Mouse (Mus musculus) olfactory bulb, adult 2 months (tissue): ENCODE results near the gene Rnf217.

Source experiments
- CTCF ChIP-seq: fragments of 200-500 bp; IDR thresholded peaks from 2 replicates; pipeline ENCODE4 v1.5.1; 2012; ENCODE audit warnings: low read depth, mild to moderate bottlenecking, low read length, moderate library complexity; ENCODE audit not compliant: insufficient read depth
- POLR2A ChIP-seq: fragments of 200-500 bp; IDR thresholded peaks from 2 replicates; pipeline ENCODE4 v1.6.1; 2012; ENCODE audit warnings: mild to moderate bottlenecking, low read depth, low read length, moderate library complexity; ENCODE audit not compliant: insufficient read depth

DNA sequence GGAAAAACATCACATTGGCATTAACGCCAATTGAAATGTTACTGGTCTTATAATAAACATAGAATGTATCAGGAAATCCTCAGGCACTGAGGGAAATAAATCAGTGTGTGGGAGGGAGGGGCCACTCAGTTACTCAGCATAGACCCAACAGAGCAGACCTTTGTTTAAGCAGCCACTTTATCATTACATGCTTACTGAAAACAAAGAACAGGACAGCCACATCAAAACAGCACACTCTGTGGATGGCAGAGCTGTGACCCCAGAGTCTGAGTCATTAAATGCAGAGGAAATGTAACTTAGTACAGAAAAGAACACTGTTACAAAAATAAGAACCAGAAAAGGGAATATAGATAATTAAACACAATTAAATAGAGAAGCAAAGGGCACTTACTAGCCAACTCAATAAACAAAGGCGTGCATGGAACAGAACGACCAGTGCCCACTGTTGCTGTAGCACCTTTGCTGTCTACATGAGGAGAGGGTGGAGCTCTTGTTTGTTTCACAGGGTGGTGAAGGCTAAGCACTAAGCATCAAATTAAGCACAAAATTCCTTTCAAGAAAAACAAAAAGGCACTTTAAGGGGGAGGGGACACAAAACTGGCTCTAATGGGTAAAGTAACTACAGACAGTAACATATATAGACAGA lies 16.8 kb downstream of the Rnf217 start:
- TF ChIP-seq POLR2A (no peak), CTCF (no peak)
